Mouse (Mus musculus): ENCODE data around the gene Krt80.

Krt80 gene

DNA sequence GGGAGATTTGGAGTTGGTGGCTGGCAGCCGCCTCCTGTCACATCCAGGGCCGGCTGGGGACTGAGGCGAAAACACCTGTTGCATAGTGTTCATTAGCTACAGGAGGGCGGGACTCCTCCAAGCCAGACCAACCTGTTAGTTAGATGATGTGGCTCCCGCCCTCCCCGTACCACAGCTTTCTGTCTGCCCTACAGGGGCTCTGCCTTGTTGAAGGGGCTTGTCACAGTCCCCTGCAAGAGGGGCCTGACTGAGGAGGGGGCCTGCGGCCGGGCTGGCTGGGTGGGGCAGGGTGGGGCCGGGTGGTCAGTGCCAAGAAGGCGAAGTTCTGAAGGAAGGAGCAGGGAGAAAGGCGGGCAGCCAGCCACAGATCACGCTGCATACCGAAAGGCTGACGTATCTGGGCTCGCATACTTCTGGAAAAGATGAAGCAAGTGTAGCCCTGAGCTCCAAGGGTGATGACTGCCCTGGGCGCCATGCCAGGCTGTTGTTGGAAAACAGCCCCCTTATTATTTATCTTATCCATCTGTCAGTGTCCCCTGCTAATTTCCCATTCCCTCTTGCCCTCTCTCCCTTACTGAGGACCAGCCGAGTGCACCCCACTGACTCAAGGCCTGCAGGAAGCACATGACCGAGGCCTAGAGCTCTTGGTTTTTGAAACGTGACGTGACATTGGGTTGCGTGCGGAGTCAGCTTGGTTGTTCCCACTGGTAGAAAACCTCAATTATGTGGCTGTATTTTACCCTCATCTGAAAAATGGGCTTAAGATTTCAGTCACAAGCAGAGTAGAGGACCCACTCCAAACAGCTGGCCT, at the start of gene Krt80:
TSS of gene Krt80 (minus strand) at position 62 of the 811 bp plus-strand sequence.
- no peak for DNase-seq (ENCODE audit: low read depth, low spot score)

DNA sequence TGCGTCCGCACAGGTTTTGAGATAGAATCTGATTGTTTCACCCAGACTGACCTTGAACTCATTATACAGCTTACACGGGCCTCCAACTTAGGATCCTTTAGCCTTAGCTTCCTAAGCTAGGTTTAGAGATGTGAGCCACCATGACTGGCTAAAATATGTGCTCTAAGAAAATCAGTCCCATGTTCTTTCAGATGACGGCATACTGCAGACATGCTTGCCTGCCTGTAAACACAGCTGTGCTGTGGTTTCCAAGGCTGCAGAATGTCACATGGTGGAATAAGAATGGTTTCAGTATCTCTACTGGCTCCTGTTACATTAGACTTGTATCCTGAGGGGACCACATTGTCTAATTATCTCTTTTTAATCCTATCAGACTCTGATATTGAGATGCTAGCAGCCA, 49.0 kb upstream of the Krt80 start:
- DNase-seq (ENCODE audit: low read depth, low spot score), result no peak

DNA sequence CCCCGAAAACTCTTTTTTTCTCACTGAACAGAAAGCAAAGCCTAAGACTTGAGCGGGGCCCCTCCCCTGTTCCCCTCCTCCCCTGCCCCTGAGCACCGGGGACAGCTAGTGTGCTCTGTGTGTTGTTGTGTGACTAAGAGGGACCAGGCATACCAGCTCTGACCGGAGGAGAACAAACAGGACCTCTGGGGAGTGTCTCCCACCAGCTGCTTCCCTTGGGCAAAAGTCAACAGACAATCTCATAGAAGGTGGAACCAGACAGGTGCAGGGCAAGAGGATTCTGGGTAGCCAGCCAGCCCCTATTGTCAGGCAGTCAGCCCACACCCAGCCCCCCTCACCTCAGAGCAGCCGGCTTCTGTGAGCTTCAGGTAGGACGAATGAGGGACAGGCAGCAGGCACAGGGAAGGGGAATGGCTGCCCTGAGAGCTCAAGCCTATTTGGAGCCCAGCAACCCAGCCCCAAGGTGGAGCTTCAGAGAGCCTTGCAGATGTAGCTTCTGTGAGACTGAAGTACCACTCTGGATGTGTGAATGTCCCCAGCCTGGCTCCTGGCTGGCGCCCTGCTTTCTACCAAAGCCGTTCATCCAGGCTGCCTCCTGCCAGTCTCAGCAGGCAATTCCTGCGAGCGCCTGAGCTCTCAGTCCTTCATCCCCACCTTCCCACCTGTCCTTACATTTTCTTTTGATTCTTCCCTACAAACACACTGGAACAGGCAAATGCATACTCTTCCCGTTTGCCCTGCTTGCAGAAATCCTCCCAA, 45.0 kb upstream of the Krt80 start:
- DNase-seq (ENCODE audit: low read depth, low spot score), result no peak

DNA sequence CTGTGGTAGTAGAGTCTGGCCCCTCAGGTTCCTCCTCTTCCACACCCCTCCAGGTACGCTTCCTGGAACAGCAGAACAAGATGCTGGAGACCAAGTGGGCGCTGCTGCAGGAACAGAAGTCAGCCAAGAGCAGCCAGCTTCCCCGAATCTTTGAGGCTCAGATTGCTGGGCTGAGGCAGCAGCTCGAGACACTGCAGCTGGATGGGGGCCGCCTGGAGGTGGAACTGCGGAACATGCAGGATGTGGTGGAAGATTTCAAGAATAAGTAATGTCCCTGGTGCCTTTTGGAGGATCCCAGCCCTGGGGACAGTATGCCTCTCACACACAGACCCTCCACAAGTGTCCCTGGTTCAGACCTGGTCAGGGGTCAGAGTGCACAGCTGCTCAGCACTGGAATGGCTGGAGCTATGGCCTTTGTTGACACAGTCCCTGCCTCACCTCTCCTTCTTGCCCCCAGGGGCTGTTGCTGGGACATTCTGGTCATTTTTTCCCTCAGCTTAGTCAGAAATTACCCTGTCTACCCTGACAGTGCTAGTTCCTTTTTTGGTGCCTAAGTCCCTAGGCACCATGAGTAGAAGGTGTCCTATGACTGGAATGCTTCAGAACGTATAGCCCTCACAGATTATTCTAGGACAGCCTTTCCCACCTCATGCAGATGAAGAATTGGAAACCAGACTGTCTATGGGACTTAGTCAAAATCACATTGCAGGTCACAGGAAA, 44.1 kb upstream of the Krt80 start:
- DNase-seq (ENCODE audit: low read depth, low spot score), result no peak

DNA sequence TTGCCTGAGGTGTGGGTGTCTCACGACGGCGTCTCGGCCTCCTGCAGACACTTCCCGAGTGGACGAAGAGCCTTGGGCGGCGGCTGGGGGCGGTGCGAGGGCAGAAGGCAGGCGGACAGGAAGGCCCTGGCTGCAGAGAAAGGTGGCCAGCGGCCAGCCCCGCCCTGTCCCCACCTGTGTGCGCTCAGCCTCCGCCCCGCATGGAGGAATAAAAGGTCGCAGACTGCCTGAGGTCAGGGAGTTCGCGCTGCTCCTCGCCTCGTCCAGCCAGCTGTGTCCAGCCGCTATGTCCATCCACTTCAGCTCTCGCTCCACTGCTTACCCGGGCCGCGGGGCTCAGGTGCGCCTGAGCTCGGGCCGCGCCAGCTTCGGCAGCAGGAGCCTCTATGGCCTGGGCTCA, 42.2 kb upstream of the Krt80 start:
- no peak for DNase-seq (ENCODE audit: low read depth, low spot score)

DNA sequence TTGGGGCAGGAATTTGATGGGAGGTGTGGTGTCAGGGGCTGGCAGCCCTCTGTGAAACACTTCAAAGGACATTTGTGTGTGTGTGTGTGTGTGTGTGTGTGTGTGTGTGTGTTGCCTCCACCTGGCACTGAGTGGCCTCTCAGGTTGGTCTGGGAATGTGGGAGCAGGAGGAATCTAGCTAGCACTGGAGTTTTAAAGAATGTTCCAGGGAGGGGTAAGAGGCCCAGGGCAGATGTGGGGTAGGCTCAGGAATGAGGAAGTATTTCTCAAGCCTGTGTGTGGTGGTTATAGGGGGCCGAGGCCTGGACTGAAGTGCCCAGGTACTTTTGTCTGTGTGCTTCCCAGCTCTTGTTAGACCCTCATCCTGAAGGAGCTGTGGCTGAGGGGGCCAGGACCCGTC, 40.8 kb upstream of the Krt80 start, which contains the start of gene Krt7:
TSS of gene Krt7 (plus strand) at position 269 of the 400 bp plus-strand sequence.
- DNase-seq (ENCODE audit: low read depth, low spot score), result no peak

DNA sequence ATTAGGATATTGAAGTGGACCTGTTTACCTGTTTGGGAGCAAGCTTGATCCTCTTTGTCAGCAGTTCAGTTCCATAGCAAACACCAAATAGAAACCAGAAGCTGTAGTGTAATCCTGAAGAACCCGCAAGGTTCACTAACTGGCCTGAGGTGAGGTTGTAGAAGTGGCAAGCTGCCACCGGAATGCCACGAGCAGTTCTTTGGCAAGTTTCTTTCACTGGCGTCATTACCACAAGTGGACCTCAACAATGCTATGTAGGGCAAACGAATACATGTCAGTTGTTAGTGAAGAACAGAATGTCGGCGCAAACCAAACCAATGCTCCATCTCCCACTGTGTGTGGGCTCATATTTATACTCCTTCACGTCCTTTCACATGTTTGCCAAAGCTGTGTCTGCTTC, 28.3 kb upstream of the Krt80 start:
- no peak for DNase-seq (ENCODE audit: low read depth, low spot score)

DNA sequence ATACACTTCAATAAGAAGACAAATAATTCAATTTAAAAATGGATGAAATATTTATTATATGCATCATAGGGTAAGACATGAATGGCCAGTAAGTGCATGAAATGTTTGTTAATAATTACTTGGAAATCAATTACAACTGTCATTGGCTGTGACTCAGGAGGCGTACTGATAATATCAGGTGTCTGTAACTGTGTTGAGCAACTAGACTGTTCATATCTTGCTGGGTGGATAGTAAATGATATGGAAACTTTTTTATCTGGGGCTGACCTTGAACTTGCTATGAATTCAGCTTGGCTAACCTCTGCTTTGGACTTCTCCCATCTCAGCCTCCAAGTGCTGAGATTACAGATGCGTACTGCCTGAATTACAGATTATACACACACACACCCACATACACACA, 27.7 kb upstream of the Krt80 start:
- no peak for DNase-seq (ENCODE audit: low read depth, low spot score)

DNA sequence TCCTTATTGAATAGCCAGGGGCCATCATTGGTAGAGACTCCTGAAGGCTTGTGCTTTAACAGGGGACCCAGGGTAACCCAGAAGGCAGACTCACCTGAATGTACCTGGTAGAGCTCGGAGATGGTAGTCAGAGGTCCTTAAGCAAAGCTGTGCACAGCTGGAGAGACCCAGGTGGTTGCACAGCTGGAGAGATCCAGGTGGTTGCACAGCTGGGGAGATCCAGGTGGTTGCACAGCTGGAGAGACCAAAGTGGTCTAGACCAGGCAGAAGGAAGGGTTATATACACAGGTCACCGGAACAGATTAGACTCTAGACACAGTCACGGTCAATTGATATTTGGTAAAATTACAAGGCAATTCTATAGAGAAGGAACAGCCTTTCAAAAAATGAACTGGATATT, 27.0 kb upstream of the Krt80 start:
- DNase-seq (ENCODE audit: low read depth, low spot score), result peak; percentile 15

DNA sequence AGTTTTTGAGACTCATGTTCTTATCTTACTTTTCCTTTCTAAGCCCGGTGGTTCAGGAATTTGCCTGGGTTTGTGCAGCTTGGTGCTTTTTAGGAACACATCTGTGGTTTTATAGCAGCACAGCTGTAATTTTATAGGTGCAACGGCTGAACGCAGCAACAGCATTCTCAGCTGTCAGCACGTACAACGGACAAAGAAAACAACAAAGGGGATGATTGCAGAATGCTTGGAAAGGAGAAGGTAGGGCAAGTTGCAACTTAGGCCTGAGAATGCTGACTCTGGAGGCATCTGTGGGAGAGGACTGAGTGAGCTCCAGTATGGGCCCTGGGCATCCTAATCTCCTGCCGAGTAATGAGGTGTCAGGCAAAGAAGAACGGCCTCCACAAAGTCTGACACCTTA, 26.5 kb upstream of the Krt80 start:
- no peak for DNase-seq (ENCODE audit: low read depth, low spot score)

DNA sequence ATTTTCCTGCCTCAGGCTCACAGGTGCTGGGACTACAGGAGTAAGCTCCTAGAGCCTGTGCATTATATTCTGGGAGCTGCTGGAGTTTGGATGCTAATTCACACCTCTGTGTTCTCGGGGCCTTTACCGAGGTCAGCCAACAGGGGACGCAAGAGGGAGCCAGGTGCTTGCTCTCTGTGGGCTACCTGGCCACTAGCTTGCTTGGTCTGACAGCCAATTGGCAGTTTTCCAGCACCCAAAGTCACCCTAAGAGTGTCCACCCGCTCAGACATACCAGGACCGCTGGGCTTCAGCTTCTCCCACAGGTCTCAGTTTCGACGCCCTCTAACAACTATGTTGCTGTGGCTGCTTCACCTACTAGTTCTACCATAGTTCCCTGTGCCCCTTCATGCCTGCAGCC, 24.9 kb upstream of the Krt80 start:
- no peak for DNase-seq (ENCODE audit: low read depth, low spot score)

DNA sequence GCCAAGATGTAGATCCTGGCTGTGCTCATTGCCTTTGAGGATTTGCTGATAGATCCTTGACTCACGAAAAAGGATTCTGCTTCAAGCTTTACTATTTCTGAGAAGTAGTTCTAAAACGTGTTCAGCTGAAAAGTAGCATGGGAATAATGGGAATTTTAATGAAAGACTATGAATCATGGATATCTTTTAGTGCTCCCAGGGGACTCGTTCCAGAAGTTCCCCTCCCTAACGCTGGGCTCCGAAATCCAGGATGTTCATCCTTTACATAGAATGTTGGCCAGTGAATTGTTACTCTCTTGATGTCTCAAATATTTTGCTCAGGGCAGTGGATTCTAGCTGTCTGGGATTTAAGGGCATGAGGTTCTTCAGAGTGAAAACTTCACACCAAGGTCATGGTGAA, 22.3 kb upstream of the Krt80 start:
- DNase-seq (ENCODE audit: low read depth, low spot score), result no peak

DNA sequence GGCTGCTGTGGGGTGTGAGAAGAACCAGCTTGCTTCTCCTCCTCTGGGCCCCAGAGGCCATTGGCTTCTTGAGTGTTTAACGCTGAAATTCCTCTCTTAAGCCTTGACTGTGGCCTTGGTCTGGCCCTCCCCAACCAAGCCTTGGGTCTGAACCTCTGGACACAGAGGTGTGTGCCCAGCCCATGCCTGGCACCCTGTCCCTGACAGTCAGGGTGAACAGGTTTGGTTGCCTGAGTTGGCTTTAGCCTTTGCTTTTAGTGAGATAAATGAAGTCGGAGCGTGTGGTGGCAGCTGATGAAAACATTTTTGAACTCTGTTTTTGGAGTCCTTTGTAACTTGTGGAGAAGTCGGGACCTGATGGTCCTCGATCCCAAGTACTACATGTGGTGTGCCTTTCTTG, 20.2 kb upstream of the Krt80 start:
- no peak for DNase-seq (ENCODE audit: low read depth, low spot score)

DNA sequence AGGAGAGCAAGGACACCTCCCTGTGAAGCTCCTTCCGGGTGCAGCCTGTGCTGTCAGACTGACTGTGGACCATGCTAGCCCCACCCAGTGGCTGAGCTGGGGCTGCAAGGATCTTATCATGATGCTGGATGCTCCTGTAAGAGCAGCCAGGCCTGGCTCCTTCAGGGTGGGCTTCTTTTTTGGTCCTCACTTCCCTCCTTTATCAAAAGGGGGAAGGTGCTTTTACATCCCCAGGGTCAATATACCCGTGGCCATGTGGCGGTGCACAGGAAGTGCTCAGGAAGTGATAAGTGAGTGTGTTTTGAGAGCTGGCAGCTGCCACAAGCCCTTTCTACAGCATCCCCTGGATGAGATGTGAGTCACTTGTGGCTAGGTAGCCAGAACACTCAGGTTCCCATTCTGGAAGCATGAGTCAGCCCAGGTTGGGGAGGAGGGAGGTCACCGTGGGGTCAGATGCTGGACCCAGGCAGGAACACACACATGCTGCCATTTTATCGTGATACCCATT, 18.1 kb upstream of the Krt80 start:
- DNase-seq (ENCODE audit: low read depth, low spot score), result peak; percentile 41

DNA sequence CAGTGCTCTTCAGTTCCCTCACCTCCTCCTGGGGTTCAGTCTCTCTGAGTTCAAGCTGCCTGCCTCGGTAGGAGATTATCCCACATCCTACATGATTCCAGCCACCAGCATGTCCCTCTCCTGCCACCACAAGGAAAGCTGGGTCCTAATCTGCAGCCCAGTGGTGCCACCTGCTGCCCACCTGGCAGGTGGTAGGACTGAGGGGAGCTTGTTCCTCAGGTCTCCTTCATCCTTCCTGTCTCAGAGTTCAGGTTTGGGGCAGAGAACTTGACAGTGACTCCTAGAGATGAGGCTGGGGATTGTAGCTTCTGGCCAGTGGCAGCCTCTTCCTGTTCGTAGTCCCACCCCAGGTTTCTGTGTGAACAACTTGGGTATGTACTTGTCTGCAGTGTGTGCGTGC, 17.2 kb upstream of the Krt80 start:
- DNase-seq (ENCODE audit: low read depth, low spot score), result peak; percentile 39

DNA sequence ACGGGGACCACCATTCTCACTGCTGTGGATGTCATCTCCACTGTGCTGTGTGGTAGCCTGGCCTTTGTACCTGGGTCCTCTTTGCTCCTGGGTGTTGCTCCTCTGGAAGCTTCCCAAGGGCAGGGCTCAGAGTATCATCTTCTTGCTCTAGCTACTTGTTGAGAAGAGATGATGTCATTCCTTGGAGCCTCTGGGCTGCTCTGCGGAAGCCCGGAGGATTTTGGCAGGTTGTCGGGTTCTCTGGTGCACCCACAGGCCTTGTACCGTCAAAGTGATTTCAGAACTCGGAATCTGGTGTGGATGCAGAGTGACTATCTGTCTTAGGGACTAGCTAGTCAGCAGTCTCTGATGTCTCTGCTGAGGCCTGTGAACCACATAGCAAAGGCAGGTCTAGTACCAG, 15.1 kb upstream of the Krt80 start:
- DNase-seq (ENCODE audit: low read depth, low spot score), result no peak

DNA sequence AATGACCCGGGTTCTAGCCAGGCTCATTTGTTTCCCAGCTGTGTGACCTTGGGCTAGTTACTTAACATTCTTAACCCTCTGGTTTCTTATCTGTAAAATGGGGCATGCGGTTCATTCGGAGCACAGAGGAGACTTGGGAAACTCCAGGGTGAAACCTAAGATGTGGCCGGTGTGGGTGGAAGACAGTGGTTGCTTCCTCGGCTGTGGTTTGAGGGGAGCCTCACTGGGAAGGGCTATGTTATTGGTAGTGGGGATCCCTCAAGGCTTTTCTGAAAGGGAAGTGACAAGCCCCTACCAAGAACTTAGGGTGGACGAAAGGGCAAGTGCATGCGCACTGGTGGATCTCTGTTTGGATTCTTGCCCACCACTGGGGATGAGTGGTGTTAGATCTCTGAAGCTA, 14.6 kb upstream of the Krt80 start:
- DNase-seq (ENCODE audit: low read depth, low spot score), result no peak

DNA sequence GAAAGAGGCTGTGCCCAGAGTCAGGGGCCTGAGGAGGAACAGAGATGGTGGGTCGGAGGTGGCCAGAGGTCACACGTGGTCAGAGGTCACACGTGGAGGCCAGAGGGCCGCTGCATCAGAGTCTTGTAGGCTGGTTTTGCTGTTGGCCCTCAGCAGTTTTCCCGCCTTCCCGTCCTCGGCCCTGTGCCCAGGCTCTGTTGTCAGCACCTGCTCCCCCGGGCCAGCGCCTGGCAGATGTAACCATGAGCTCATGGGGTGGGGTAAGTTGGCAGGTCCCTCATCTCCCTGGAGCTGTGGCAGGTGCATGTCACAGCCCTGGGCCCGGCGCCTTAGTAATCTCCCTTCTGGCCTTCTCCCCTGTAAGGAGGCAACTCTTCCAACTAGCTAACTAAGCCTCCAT, 12.8 kb upstream of the Krt80 start:
- DNase-seq (ENCODE audit: low read depth, low spot score), result no peak

DNA sequence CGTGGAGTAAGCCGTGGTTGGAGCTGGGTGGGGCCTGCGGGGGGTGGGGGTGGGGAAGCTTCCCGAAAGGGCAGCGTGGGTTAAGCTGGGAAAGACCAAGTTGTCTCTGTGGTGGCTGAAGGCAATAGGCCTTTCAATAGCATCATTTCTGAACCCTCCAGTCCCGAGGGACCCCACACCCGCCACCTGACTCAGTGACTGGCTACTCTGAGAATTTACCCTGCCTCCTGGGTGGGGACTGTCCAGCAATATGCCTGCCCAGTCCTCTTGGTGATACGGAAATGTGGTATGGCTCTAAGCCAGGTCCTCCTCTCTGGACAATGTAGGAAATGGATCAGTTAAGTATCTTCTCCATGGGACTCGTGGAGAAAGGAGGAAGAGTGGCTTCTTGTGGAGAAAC, 11.8 kb upstream of the Krt80 start:
- no peak for DNase-seq (ENCODE audit: low read depth, low spot score)

DNA sequence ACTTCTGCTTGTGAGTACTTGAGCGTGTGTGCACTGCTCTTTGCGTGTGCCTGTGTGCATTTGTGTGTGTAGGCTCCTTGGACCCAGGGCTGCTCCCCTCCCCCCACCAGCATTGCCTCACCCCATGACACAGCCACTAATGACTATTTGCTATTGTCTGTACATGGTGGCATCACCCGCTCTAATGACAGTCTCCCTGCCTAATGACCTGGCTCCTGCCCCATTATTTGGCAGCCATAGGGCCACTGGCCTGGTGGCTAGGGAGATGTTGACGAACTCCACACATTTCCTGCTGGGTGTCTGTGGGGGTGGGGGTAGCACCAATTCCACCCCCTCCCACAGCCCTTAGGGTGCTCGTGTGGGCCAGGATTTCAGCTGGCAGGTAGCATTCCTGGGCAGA, 8.7 kb upstream of the Krt80 start:
- DNase-seq (ENCODE audit: low read depth, low spot score), result no peak

DNA sequence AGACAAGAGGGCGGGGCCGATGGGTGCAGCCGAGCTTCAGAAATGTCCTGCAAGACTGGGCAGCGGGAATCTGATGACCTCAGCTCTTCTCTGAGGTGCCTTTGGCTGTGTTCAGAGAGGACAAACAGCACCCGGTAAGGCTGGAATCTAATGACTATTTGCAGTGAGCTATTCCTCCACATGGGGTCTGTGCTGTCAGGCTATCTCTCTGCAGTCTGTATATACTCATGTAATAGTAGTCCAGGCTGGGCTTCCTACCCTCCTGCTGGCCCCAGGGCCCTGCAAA, 6.8 kb upstream of the Krt80 start:
- DNase-seq (ENCODE audit: low read depth, low spot score), result no peak

DNA sequence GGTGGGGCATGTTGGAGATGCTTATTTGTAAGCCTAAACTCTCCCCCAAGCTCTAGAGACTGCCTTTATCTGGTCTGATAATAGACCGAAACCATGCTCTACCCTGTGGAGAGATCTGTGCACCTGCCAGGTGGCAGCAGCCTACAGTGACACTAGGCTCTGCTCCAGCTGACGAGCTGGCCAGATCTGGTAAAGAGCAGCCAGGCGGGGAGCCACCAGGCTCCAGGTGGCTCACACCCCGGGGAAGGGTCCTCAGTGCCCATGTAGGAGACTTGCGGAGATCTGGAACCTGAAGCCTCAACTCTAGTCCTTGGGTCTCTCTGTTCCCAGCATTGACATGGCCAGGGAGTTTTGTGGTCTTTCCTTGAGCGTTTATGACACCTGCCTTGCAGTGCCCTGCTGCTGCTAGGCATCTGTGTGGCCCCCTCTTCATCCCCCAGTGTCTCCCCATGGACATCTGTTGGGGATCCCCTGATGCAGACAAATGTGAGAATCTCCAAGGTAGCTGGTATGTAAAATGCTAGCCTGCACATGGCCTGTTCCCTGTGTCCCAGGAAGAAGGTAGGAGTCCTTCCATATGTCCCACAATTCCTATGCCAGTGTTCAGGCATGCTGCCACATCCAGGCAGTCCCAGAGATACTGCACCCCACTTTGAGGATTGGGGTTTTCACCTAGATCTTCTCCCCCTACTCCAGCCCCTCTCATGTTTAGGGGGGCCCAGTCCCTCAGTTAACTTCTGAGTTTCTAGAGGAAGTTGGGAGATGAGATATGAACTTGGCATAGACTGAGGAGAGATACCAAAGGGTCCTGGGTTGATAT, 6.2 kb upstream of the Krt80 start:
- peak; percentile 73 for DNase-seq (ENCODE audit: low read depth, low spot score)
